Mouse (Mus musculus) thymus, adult 2 months (tissue): Measurements from ENCODE around the gene Fam189a1.

Source experiments
- CTCF ChIP-seq: fragments of 200-500 bp; IDR thresholded peaks from 2 replicates; pipeline ENCODE4 v1.5.1; 2012; ENCODE audit warnings: mild to moderate bottlenecking, control low read depth, low read length, moderate library complexity, borderline replicate concordance; ENCODE audit not compliant: control insufficient read depth, poor library complexity, insufficient read depth; ENCODE audit errors: extremely low read depth
- POLR2A ChIP-seq: fragments of 200-500 bp; IDR thresholded peaks from 2 replicates; pipeline ENCODE4 v1.6.1; 2012; ENCODE audit warnings: mild to moderate bottlenecking, low read length, control low read depth, moderate library complexity; ENCODE audit not compliant: control insufficient read depth, poor library complexity, insufficient read depth; ENCODE audit errors: extremely low read depth

GRCm38 (mm10) chr7:65097708-65098107, 58.7 kb downstream of the Fam189a1 start:
- no peak for TF ChIP-seq CTCF
- TF ChIP-seq POLR2A, result no peak
